Mouse (Mus musculus): ENCODE data around the gene Wwc2. TPM values are rescaled to one million over a fixed set of nuclear protein-coding genes. Genes with fewer than 3 reads are reported as not detected.
A peak's percentile ranks its signal among the peaks of the same experiment; 100 is the strongest.

The Wwc2 gene
- total RNA-seq, 2 experiments from 2014 or later = 7.2 to 7.5 TPM

DNA sequence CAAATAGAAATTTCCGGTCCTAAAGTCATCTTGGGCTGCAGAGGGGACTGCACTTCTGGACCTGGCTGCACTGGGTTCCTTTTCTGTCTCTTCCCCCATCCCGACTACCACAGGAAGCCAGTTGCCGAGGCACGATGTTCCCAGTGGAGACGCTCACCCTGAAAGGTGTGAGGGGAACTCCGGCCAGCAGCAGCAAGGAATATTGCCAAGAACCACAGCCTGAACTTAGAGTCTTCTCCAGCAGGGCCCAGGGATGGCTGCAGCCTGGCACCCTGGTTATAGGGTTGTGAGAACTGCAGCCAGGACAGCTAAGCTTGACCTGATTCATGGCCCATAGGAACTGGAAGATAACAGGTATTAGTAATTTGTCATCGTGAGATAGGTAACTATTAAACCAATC, 86.7 kb downstream of the Wwc2 start:
- DNase-seq = peak; percentile 21

DNA sequence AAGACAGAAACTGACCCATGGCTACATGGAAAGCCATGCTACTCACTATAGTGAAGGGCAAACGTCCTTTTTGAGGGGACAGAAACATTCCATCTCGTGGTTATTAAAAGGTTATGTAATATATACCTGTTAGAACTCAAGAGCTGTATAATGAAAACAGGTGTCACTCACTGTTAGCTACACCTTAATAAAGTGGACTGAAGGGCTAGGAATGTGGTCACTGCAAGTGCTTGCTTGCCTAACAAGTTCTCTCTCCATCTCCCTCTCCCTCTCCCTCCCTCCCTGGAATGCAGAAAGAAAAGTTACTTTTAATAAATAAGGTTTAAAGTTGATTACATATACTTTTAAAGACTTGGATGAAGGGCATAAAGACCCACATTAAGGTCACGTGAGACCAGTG, 88.0 kb downstream of the Wwc2 start:
- no peak for DNase-seq

DNA sequence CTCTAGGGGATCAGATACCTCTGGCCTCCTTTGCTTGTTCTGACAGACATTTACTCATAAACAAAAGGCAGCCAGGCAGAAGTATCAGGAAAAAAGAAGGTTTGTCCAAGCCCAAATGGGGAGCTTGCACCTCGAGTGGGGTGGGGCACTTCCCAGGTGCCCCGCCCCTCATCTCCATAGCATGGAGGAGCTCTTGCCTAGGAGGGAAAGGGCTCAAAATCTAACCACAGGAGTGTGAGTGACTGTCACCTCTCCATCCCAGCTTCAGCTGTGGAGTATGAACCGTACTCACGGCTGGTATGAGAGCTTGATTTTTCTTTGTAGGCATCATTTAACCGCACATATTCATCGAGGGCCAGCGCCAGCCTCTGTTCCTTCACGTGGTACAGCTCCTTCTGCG, 90.4 kb downstream of the Wwc2 start:
- DNase-seq = no peak

DNA sequence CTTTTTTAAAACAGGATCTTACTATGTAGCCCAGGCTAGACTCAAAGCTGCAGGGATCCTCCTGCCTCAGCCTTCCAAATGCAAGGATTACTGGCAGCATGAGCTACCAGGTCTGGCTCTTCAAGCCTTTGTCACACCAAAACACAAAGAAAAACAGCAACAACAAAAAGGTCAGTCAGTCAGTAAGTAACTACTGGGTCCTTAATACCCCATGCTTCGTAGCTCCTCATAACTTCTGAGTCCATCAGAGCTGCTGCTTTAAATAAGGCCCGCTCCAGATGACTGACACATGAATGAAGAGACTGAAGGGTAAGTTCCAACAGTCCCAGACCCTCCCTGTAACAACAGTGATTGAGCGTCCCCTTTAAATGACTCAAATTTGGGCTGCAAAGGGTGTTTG, 90.8 kb downstream of the Wwc2 start:
- DNase-seq = no peak

DNA sequence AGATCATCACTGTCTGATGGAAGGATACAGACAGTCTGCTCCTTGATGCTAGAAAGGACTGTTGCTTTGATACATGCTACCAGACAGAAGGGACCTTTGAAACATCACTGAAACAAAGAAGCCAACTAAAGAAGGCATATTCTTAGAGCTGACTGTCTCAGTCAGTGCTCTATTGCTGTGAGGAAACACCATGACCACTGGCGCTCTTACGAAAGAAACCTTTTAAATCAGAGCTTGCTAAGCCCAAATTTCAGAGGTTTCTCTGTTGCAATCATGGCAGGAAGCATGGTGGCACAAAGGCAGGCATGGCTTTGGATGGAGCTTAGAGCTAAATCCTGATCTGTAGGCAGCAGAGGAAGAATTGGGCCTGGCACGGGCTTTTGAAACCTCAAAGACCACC, 98.3 kb downstream of the Wwc2 start:
- DNase-seq = no peak

DNA sequence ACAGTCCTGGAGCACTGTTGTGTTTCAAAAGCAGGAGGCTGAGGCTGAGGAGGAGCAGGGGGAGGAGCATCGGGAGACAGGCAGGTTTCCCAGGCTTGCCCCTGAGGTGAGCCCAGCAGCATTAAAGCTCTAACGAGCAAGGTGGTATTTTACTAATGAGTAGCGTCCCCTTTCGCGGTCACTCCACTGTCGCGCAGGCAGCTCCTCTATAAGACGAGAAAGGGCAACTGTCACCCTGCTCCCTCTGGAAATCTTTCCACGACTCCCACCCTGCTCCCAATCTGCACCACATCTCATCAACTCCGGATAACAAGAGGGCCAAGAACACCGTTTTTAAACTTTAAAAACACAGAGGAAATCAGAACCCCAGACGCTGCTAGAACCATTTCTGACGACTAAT, 99.1 kb downstream of the Wwc2 start:
- DNase-seq = no peak

DNA sequence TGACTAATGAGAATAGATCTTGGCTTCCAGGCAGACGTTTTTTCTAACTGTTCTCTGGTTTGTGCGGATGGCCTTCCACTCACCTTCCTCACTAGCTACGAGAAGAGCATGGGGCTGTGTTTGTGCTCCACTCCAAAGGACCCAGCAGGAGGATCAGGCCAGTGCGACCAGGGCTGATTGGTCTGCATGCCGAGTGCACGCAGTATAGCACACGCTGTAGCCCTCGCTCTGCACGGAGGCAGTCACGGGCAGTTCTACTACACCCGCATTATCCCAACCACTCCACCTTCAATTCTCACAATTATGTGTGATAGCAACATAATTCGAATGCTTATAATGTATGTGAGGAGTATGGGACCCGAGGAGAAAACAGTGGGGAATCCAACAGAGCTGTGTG, 99.9 kb downstream of the Wwc2 start:
- no peak for DNase-seq

DNA sequence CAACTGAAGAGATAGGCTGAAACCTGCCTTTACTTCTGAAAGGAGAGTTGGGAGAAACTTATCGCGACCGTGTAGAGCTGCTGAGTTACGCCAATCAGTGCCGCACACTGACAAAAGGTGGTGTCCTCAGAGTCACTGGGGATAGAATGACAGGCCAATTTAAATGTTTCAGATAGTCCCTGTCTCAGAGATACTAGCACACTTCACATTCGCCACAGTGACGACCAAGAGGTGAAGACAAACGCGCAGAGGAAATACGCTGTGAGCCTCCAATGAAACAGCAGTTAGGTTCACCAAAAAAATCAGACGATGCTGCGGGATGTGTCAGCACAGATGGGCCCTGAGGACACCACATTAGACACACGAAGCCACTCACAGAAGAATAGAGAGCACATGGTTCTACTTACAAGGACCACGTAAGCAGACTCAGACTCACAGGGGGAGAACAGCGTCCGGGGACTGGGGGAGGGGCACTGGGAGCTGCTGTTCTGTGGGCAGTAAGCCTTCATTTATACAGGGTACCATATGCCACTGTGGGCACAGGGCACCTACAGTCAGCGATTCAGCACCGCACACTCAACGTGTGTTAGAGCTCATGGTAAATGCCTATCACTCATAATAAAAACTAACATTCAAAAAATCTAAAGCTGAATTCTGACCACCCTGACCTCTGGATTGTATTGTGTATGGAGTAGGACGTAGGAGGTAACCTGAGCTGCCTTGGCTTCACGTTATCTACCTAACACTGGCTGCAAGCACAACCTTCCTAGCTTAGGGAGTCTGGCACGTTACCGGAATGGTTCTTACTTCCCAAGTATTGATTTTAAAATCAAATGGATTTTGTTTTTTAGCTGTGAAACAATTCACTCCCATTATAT, 100.5 kb downstream of the Wwc2 start:
- no peak for DNase-seq

DNA sequence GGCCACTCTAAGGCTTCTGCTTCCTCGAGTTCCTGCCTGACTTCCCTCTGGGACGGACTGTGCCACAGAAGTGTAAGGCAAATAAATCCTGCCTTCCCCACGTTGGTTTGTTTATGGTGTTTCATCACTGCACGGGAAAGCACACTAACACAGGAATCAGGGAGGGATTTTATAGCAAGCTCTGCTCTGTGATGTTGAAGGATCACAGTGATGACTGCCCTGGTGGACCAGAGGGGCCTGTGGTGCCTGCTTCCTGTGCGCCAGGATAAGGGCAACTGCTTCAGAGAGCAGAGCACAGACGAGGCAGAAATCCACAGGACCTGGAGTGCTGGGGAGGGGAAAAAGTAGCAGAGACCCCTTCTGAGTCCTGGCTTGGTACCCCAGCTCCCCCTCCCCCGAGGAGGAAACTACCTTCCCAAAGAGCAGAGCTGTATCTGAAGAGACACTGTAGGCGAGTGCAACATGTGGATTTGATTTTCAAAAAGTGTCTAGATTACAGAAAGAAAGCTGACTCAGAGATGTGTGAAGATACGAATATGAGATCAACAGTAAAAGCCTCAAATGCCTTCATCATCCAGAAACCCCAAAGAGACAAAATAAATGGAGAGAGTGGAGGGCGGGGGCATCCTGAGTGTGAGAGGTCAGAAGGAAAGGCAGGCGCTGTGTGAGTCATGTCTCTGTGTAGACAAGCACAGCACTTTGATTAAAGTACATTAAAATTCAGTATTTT, 101.7 kb downstream of the Wwc2 start:
- DNase-seq = no peak

DNA sequence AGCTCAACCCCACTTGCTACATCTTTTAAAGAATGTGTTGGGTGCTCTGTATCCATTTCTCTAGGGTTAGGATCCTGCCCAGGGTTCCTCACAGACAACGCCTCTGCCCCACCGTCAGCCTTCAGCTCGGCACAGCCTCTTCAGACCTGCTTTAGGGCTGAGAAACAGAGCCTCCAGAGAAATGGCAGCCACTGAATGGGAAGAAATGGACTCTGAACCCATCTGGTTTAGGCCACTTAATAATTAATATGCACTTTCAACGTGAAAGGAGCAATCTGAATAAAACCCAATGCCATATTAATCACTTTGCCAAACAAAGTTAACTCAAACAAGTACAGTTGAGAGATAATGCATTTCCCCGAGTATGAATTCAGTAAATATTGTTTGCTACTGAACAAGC, 106.4 kb downstream of the Wwc2 start:
- DNase-seq = no peak

DNA sequence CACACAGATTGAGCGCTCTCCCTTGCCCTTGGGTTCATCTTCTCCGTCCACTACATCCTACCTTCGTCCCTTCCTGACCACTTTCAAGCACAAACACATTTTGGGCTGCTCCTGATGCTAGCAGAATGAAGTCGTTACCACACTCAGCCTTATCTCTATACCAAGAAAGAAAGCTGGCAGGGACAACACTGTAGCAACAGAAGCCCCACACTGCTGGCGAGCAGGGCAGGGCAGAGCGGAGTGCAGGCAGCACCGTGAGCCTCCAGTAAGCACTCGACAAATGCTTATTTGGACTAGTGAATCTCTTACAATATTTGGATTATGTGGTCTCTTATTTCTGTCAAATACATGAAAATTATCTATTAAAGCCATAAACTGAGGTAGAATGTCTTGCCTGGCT, 107.0 kb downstream of the Wwc2 start:
- no peak for DNase-seq

DNA sequence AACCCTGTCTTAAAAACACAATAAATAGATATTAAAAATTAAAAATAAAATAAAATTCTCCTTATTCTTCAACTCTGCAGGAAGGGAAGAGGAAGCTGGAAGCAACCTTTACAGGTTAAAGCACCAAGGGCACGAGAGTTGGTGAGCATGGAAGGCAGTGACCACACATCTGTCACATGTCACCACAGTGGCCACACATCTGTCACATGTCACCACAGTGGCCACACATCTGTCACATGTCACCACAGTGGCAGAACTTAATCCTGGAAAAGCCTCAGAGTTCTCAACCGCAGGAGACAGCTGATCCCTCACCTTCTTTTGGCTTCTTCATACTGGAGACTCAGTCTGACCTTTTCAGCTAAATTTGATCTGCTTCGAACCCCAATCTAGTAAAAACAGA, 112.2 kb downstream of the Wwc2 start:
- DNase-seq = no peak

DNA sequence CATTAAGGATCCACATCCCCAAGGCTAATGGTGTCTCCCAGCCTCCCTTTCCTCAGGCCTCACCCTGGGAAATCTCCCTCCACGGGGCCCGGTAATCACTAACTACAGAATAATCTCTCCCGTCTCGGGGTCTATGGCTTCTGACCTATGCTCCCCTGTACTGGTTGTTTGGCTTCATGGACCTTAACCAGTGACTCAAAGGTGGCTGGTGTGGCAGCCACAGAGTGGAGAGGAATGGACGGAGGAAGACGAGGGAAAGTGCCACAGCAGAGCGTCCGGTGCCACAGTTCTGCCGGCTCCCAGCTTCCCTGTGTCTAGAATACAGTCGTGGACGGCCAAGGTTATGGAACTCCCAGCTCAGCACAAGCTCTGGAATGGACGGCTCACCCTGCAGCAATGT, 114.9 kb downstream of the Wwc2 start:
- no peak for DNase-seq

DNA sequence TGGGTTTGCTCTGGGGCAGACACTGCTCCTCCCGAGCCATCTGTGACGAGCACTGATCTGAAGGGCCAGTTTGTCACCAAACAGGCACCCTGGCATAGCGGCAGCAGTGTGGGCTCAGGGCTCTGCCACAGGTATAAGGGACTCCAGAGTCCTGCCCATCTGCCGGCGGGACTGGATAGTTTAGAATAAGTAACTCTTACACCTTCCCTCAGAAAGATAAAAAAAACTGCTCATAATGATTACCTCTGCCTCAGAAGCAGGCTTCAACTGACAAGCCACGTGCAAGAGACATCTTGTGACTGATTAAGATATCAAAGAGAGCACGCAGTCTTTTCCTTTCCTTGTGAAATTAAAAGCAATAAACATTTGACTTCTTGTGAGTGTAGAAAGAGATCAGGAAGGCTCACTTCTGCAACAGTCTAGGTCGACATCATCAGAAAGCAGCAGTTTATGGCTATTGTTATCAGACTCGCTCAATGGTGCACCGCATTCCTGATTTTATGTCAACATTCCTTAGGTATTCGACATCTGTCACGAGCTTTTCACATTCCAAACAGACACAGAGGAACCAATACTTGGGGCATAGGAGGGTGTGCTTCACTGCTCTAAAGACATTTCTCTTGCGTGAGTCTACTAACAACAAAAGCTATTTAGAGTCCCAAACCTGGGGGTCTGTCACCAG, 116.1 kb downstream of the Wwc2 start:
- DNase-seq = no peak

DNA sequence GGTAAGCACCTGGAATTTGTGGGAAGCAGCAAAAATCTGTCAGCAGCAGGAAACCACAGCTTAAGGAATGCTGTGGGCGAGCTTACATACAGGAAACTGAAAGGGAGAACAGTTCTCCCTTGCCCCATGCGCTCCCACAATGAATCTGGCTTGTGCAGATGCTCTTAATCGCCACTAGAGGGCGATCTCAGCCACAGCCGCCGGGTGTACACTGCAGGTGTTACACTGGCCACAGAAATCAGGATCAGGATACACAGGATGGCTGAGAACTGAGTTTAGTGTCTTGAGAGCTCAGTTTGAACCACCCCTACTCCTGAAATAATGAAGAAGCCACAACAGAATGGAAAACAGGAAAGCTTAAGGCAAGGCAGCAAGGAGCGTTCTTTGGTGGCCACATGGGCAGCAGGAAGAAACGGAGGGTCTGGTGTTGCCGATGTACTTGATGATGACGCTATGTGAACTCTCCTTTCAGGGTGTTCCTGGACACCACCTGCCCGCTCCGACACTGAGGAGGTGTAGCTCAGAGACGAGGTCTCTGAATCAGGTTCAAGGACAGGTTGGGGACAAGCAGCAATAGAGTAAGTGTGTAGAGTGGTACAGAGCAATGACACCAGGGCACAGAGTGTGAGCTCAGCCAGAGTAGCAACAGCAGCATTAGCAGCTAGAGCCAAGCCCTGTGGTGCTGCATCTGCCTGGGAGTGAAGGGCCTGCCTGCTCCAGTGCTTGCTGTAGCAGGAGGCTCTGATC, 118.2 kb downstream of the Wwc2 start:
- no peak for DNase-seq

DNA sequence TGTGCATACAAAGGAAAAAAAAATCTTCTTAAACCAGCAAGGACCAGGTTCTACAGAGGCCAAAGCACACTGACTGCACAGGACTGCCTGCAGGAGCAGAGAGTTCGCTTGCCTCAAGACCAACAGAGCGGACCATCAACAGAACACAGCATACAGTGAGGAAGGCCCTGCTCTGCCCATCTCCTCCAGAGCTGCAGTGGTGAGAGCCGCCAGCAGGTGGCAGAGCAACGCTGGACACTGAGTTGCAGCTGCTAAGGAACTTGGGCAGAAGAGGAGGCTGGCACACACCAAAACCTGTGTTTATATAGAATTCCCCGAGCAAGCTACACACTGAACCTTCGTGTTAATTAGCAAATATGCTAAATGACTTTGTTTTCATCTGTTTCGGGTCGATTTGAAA, 123.7 kb downstream of the Wwc2 start:
- DNase-seq = peak; percentile 50

DNA sequence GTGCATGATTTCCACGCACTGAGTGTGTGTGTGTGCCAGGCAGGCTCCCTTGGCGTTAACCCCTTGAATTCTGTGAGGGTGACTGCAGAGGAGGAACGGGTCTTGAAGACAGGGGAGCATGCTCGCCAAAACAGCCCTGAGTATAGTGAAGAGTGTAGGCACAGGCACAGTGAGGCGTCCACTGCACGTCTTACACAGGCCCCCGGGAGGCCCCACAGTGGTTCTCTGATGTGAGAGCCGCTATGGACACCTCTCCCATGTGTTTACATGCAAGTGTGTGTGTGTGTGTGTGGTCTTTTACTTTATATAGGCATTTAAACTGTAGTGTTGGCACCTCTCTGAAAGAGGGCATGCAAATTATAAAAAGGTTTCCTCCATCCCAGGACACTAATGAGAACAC, 124.2 kb downstream of the Wwc2 start:
- DNase-seq = no peak

DNA sequence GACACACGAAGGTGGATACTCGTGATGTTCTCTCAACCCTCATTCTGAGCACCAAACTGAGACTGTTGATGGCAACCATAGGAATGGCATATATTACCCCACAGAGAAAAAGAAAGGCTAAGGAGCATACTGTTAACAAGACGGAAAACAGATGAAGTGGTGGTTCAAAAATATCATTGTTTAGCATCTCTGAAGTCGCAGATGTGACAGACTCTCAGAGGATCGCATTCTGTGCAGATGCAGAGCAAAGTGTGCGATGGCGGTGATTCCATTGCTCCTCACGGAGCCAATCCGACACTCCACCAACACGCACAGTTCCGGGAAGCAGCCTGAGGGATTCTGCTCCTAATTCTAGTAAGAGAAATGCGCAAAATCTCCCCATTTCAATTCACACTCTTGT, 131.5 kb downstream of the Wwc2 start:
- no peak for DNase-seq

DNA sequence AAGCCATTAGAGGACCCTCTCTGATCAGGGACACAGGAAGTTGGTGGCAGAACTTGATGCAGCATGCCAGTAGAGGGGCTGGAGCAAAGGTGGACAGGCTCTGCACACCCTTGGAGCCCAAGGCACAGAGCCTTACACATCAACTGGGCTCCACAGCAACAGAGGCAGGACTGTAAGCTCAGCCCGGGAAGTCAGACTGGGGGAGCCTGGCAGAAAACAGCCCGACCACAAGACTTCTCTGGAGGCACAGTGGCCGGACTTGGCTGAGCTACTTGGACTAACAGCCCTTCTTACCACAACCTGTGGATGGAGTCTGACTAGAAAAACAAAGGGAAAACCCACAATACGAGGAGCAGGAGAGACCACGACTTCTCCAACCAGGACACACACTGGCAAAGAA, 137.4 kb downstream of the Wwc2 start:
- DNase-seq = no peak

DNA sequence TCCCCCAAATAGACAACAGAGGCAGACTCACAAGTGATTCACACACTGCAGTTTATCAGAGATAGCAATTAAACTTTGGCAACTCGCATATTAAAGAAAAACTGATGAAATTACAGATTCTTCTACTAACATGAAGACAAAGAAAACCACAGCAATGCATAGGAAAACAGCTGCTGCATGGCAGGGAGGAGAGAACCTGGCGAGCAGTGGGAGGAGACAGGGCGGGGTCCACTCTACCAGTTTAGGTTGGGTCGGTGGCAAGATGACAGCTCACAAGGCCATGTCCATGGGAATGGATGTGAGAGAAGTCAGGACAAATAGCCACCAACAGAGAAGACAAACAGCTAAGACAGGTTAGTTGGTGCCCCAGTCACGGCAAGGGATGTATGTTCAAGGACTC, 138.0 kb downstream of the Wwc2 start:
- no peak for DNase-seq

DNA sequence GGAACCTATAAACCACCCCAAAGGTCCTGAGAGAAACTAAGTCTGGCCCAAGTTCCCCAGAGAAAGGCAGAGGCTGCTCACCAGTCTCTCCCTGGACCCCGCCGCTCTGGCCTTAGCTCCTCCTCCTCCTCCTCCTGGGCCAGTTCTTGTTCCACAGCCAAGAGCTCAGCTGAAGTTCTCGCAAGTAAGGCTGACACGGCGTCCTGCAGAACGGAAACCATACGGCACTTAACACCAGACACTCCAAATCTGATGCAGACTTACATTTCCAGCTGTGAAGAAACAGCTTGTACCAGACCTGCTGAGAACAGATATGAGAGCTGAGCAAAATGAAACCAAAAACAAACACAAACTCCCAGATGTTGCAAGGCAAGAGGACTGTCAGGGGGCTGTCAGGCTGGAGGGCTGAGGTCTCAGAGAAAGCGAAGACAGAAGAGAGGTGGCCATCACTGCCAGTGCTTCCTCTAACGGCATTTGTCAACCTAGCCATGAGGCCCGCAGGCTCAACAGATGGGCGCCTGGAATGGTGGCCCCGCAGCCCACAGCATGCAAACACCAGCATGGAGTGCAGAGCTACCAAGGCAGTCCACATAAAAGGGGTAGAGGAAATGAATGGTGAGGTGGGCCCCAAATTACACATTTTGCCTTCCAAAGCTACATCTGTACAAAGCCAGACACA, 138.8 kb downstream of the Wwc2 start:
- peak; percentile 71 for DNase-seq

DNA sequence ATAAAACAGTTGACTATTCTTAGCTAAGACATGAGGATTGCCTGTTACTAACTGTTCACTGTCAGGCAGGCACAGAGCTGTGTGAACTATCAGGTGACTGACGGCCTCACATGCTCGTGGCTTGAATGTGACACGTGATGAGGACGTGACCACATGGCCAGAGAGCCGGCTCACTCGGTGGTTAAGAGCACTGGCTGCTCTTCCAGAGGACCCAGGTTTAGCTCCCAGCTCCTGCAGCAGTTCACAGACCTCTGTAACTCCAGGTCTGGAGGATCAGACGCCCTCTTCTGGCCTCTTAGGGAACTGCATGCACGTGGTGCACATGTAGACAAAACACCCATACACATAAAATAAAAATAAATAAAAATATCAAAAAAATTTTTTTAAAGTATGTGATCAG, 140.9 kb downstream of the Wwc2 start:
- no peak for DNase-seq
